Mouse (Mus musculus) midbrain, embryonic 14.5 days (tissue): ENCODE measurements around the gene Dlk1. TPM values are rescaled to one million over a fixed set of nuclear protein-coding genes. Genes with fewer than 3 reads are reported as not detected.
"Not testable (repeated sequence)": the region's sequence is repeated elsewhere in the genome, so short reads cannot be mapped to it uniquely, and the experiment has no call there.

ENCODE experiments used
- ATAC-seq: fragments of 200-750 bp; cut with Nextera tagmentation; 2 replicates; pipeline ENCODE4 v1.8.0; 2017; ENCODE audit warnings: moderate number of reproducible peaks, moderate library complexity; ENCODE audit not compliant: low FRiP score, low TSS enrichment
- DNase-seq: peaks from one replicate; pipeline ENCODE4 v3.0.0-alpha.2; 2015
- H3K27ac ChIP-seq: fragments of 300-500 bp; sonication (generic); replicated peaks from 2 replicates; pipeline ENCODE4 v1.5.1; 2014; ENCODE audit warnings: mild to moderate bottlenecking, low read depth, low read length, moderate library complexity
- H3K27me3 ChIP-seq: fragments of 300-500 bp; sonication (generic); 2 replicates; pipeline ENCODE4 v1.6.1; 2014; ENCODE audit warnings: low read length, control low read depth, mixed read lengths; ENCODE audit not compliant: control insufficient read depth, insufficient read depth
- H3K36me3 ChIP-seq: fragments of 300-500 bp; sonication (generic); 2 replicates; pipeline ENCODE4 v1.6.1; 2014; ENCODE audit warnings: low read length, control low read depth; ENCODE audit not compliant: control insufficient read depth, insufficient read depth
- H3K4me1 ChIP-seq: fragments of 300-500 bp; sonication (generic); 2 replicates; pipeline ENCODE4 v1.6.1; 2014; ENCODE audit warnings: mild to moderate bottlenecking, antibody characterized with exemption, low read length, control low read depth; ENCODE audit not compliant: control insufficient read depth, insufficient read depth
- H3K4me2 ChIP-seq: fragments of 300-500 bp; sonication (generic); 2 replicates; pipeline ENCODE4 v1.6.1; 2014; ENCODE audit warnings: mild to moderate bottlenecking, low read length, moderate library complexity
- H3K4me3 ChIP-seq: fragments of 300-500 bp; sonication (generic); replicated peaks from 2 replicates; pipeline ENCODE4 v1.5.1; 2014; ENCODE audit warnings: low read depth, low read length
- H3K9ac ChIP-seq: fragments of 300-500 bp; sonication (generic); replicated peaks from 2 replicates; pipeline ENCODE4 v1.6.1; 2014; ENCODE audit warnings: mild to moderate bottlenecking, low read length, moderate library complexity
- H3K9me3 ChIP-seq: fragments of 300-500 bp; sonication (generic); 2 replicates; pipeline ENCODE4 v1.6.1; 2016; ENCODE audit warnings: low read length, control low read depth, mixed read lengths; ENCODE audit not compliant: control insufficient read depth
- WGBS: fragments of 180-500 bp; shearing (Covaris S2); extraction: QIAGEN DNeasy Blood & Tissue Kit; methylation state at CpG from one replicate; pipeline ENCODE4 v1.1.7; 2014; 5-methylcytosine and 5-hydroxymethylcytosine counted together
- polyA plus RNA-seq: library from polyadenylated mRNA; unstranded; fragments of >200 nt; fragmentation: Nextera tagmentation; extraction: Ambion mirVana; gene quantifications from 2 replicates; pipeline ENCODE4 v1.2.1, GENCODE M21; 2014

Dlk1 gene
- polyA plus RNA-seq, 1 experiment from 2014 or later = 51.4 TPM

- Histone ChIP-seq H3K4me2 (peak overlapping the region; percentile 45), H3K27ac (no peak overlapping the region), H3K27me3 (peaks cover 41% of the 10 kb centered on the region), H3K4me1 (peaks cover 33% of the 10 kb centered on the region), H3K36me3 (no peaks in the 10 kb centered on the region), H3K9ac (no peak overlapping the region), H3K4me3 (peak overlapping the region; percentile 13; the same call in 1 of the 2 replicates), H3K9me3 (no peaks in the 10 kb centered on the region)
- WGBS = 9% methylated on average over 10 of the region's 10 CpGs
- ATAC-seq (no peak), DNase-seq (peak; percentile 57)
These were observed 6.3 kb downstream of the Dlk1 start for GRCm38 (mm10) chr12:109458896-109459295.

- peaks cover 33% of the 10 kb centered on the region for H3K4me1 ChIP-seq
- no peaks in the 10 kb centered on the region for H3K9me3 ChIP-seq
- H3K27ac ChIP-seq = no peak overlapping the region
- H3K36me3 ChIP-seq = no peaks in the 10 kb centered on the region
- no peak for ATAC-seq
- peak overlapping the region; percentile 45 for H3K4me2 ChIP-seq
- peaks cover 33% of the 10 kb centered on the region for H3K27me3 ChIP-seq
- DNase-seq = no peak
- H3K9ac ChIP-seq = no peak overlapping the region; the same call in 1 of the 2 replicates
- 25% methylated on average over 49 of the region's 49 CpGs for WGBS
- peak overlapping the region; percentile 13; the same call in 1 of the 2 replicates for H3K4me3 ChIP-seq
These were observed 7.1 kb downstream of the Dlk1 start for GRCm38 (mm10) chr12:109459481-109460401.

GRCm38 (mm10) chr12:109462594-109462993 lies 10.0 kb downstream of the Dlk1 start:
- H3K27me3 ChIP-seq = peaks cover 16% of the 10 kb centered on the region
- no peak overlapping the region for H3K4me3 ChIP-seq
- H3K36me3 ChIP-seq = no peaks in the 10 kb centered on the region
- H3K27ac ChIP-seq = no peak overlapping the region
- H3K9me3 ChIP-seq = no peaks in the 10 kb centered on the region
- no peak overlapping the region for H3K4me2 ChIP-seq
- ATAC-seq (no peak), DNase-seq (no peak)
- WGBS = 77% methylated on average over 10 of the region's 10 CpGs
- H3K4me1 ChIP-seq = peaks cover 17% of the 10 kb centered on the region
- H3K9ac ChIP-seq = no peak overlapping the region

GRCm38 (mm10) chr12:109467417-109467816 lies 14.8 kb downstream of the Dlk1 start:
- H3K27me3 ChIP-seq, H3K4me2 ChIP-seq, H3K27ac ChIP-seq, DNase-seq, H3K4me3 ChIP-seq, H3K36me3 ChIP-seq, H3K9me3 ChIP-seq, H3K4me1 ChIP-seq, H3K9ac ChIP-seq, ATAC-seq: not testable (repeated sequence)
- WGBS = 89% methylated on average over 4 of the region's 4 CpGs

GRCm38 (mm10) chr12:109469793-109470192 lies 17.2 kb downstream of the Dlk1 start:
- Histone ChIP-seq H3K4me3 (no peak overlapping the region), H3K4me2 (no peak overlapping the region), H3K9me3 (no peaks in the 10 kb centered on the region), H3K27ac (no peak overlapping the region), H3K9ac (no peak overlapping the region), H3K4me1 (no peaks in the 10 kb centered on the region), H3K36me3 (no peaks in the 10 kb centered on the region), H3K27me3 (no peaks in the 10 kb centered on the region)
- 89% methylated on average over 8 of the region's 8 CpGs for WGBS
- no peak for DNase-seq
- no peak for ATAC-seq

GRCm38 (mm10) chr12:109472627-109473026 lies 20.0 kb downstream of the Dlk1 start:
- DNase-seq (no peak), ATAC-seq (no peak)
- H3K4me2 ChIP-seq = no peak overlapping the region
- H3K4me3 ChIP-seq = no peak overlapping the region
- 87% methylated on average over 11 of the region's 11 CpGs for WGBS
- no peak overlapping the region for H3K27ac ChIP-seq
- no peaks in the 10 kb centered on the region for H3K9me3 ChIP-seq
- H3K27me3 ChIP-seq = no peaks in the 10 kb centered on the region
- no peaks in the 10 kb centered on the region for H3K4me1 ChIP-seq
- no peak overlapping the region for H3K9ac ChIP-seq
- no peaks in the 10 kb centered on the region for H3K36me3 ChIP-seq

GRCm38 (mm10) chr12:109473575-109473976 lies 21.0 kb downstream of the Dlk1 start:
- Histone ChIP-seq H3K27ac (no peak overlapping the region), H3K4me3 (no peak overlapping the region), H3K9me3 (no peaks in the 10 kb centered on the region), H3K27me3 (no peaks in the 10 kb centered on the region), H3K36me3 (no peaks in the 10 kb centered on the region), H3K4me1 (no peaks in the 10 kb centered on the region), H3K9ac (no peak overlapping the region), H3K4me2 (no peak overlapping the region)
- WGBS = 55% methylated on average over 6 of the region's 6 CpGs
- no peak for DNase-seq
- no peak for ATAC-seq

- Histone ChIP-seq H3K27me3 (no peaks in the 10 kb centered on the region), H3K27ac (no peak overlapping the region), H3K36me3 (no peaks in the 10 kb centered on the region), H3K9me3 (no peaks in the 10 kb centered on the region), H3K4me3 (no peak overlapping the region), H3K4me2 (no peak overlapping the region), H3K4me1 (no peaks in the 10 kb centered on the region), H3K9ac (no peak overlapping the region)
- DNase-seq = no peak
- 87% methylated on average over 9 of the region's 9 CpGs for WGBS
- ATAC-seq = no peak
These were observed 21.6 kb downstream of the Dlk1 start for GRCm38 (mm10) chr12:109474187-109474606.

- Histone ChIP-seq H3K9me3 (no peaks in the 10 kb centered on the region), H3K36me3 (no peaks in the 10 kb centered on the region), H3K27me3 (no peaks in the 10 kb centered on the region), H3K9ac (no peak overlapping the region), H3K27ac (no peak overlapping the region), H3K4me2 (no peak overlapping the region), H3K4me3 (no peak overlapping the region), H3K4me1 (no peaks in the 10 kb centered on the region)
- no peak for ATAC-seq
- no peak for DNase-seq
- 91% methylated on average over 4 of the region's 4 CpGs for WGBS
These were observed 22.9 kb downstream of the Dlk1 start for GRCm38 (mm10) chr12:109475501-109475900.
